Mouse (Mus musculus): ENCODE data around the gene Olfr1380. TPM values are rescaled to one million over a fixed set of nuclear protein-coding genes. Genes with fewer than 3 reads are reported as not detected.
"Not testable (repeated sequence)": the region's sequence is repeated elsewhere in the genome, so short reads cannot be mapped to it uniquely, and the experiment has no call there.

The Olfr1380 gene
- not detected in 2 replicates for polyA plus RNA-seq (2014; fragmentation: Nextera tagmentation; extraction: Ambion mirVana)

DNA sequence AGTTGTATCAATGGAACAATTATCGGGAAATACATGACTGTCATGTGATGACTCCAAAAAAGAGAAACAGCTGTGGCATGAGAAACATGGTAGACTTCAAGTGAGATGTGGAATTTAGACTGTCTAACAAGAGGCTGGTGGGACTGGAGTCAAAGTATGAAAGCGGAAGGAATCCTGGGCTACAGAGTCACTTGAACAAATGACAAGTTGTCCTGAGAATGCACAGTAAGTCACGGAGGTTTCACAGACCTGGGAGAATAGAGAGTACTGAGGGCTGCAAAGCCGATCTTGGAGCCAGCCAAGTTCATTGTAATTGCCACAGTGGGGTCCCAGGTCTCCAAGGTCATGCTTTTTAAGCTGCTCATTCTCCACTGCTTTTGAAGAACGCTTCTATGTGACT, at the start of gene Olfr1380:
Gene Olfr1380 (plus strand): TSS at position 301 of the 400 bp plus-strand sequence.
- not testable (repeated sequence) for ATAC-seq (ENCODE audit: low FRiP score); H3K9ac ChIP-seq
- WGBS = 52% methylated on average over 5 of the region's 5 CpGs

DNA sequence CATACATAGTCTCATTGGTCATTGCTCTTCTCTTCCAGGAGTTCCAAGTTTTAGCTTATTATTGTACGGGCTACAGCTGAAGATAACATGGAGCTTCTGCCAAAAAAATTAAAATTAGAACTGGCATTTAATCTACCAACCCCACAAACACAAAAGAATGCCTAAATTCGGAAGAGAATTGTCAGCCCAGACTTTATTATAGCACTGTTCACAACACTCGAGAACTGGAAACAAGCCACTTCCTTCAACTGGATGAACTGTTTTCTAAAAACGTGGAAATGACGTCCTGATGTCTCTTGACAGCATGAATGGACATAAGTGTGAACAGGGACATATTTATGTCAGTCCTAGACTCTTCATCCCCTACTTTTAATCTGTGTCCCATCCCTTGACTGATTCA, 38.6 kb upstream of the Olfr1380 start:
- Histone ChIP-seq H3K27ac (no peak overlapping the region), H3K4me2 (replicated peaks) (no peak overlapping the region), H3K9me3 (ENCODE audit: control insufficient read depth, low read length) (no peaks in the 10 kb centered on the region), H3K4me1 (replicated peaks; ENCODE audit: control insufficient read depth, insufficient read depth, low read length) (no peaks in the 10 kb centered on the region), H3K9ac (no peak overlapping the region), H3K4me3 (replicated peaks; ENCODE audit: low read length) (no peak overlapping the region), H3K27me3 (ENCODE audit: control insufficient read depth, insufficient read depth, low read length) (no peaks in the 10 kb centered on the region), H3K36me3 (replicated peaks; ENCODE audit: control insufficient read depth, insufficient read depth) (no peaks in the 10 kb centered on the region)
- no peak for ATAC-seq (ENCODE audit: low FRiP score)
- WGBS = 88% methylated on average over 5 of the region's 5 CpGs
- DNase-seq (ENCODE audit: low spot score) = no peak

More for the DNA sequence above, at the start of gene Olfr1380:
- not testable (repeated sequence) for H3K27ac ChIP-seq; H3K27me3 ChIP-seq (ENCODE audit: control insufficient read depth, insufficient read depth, low read length); H3K9me3 ChIP-seq (ENCODE audit: control insufficient read depth, low read length); H3K4me2 ChIP-seq (replicated peaks); DNase-seq (ENCODE audit: low spot score); H3K4me3 ChIP-seq (replicated peaks; ENCODE audit: low read length); H3K4me1 ChIP-seq (replicated peaks; ENCODE audit: control insufficient read depth, insufficient read depth, low read length); H3K36me3 ChIP-seq (replicated peaks; ENCODE audit: control insufficient read depth, insufficient read depth)

DNA sequence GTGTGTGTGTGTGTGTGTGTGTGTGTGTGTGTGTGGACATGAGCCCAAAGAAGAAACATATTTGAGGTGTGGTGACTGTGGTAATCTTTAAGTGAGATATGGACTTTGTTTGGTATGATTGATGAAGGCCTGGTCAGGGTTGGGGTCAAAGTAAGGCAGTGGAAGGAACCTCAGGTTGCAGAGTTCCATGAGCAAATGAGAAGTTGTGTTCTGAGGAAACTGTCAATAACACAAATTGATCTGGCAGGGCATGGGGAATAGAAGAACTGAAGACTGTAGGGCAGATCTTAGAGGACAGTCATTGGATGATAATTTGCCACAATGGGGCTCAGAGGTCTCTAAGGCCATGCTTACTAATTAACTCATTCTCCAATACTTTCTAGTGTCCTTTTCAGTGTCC, 37.3 kb upstream of the Olfr1380 start, which contains the start of gene Olfr1383:
Gene Olfr1383 (plus strand): TSS at position 301 of the 400 bp plus-strand sequence.
- Histone ChIP-seq H3K27me3 (ENCODE audit: control insufficient read depth, insufficient read depth, low read length) (no peaks in the 10 kb centered on the region), H3K9ac (no peak within 1 kb of the TSS), H3K4me2 (replicated peaks) (no peak within 1 kb of the TSS), H3K4me1 (replicated peaks; ENCODE audit: control insufficient read depth, insufficient read depth, low read length) (no peaks in the 10 kb centered on the region), H3K36me3 (replicated peaks; ENCODE audit: control insufficient read depth, insufficient read depth) (no peaks in the 10 kb centered on the region), H3K27ac (no peak within 1 kb of the TSS), H3K9me3 (ENCODE audit: control insufficient read depth, low read length) (no peaks in the 10 kb centered on the region), H3K4me3 (replicated peaks; ENCODE audit: low read length) (no peak within 1 kb of the TSS)
- ATAC-seq (ENCODE audit: low FRiP score) = no peak
- DNase-seq (ENCODE audit: low spot score) = no peak

DNA sequence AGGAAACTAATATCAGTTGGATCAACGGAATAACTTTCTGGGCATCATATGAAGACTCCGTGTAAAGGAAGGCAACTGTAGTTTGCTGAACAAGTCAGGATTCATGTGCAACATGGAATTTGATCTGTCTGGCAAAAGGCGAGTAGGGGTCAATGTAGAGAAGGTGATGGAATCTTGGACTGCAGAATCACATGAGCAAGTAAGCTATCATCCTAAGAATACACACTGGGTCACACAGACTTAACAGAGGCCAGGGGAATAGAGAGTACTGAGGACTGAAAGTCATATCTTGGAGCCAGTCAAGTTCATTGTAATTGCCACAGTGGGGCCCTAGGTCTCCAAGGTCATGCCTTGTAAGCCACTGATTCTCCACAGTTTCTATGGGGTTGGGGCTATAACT, 28.7 kb upstream of the Olfr1380 start, which contains the start of gene Olfr1382:
Gene Olfr1382 (plus strand): TSS at position 301 of the 400 bp plus-strand sequence.
- WGBS = 82% methylated on average over 3 of the region's 3 CpGs
- no peaks in the 10 kb centered on the region for H3K9me3 ChIP-seq (ENCODE audit: control insufficient read depth, low read length)
- H3K27ac ChIP-seq = no peak within 1 kb of the TSS
- H3K4me3 ChIP-seq (replicated peaks; ENCODE audit: low read length) = no peak within 1 kb of the TSS
- H3K4me1 ChIP-seq (replicated peaks; ENCODE audit: control insufficient read depth, insufficient read depth, low read length) = no peaks in the 10 kb centered on the region
- H3K27me3 ChIP-seq (ENCODE audit: control insufficient read depth, insufficient read depth, low read length) = no peaks in the 10 kb centered on the region
- ATAC-seq (ENCODE audit: low FRiP score) (no peak), DNase-seq (ENCODE audit: low spot score) (no peak)
- H3K36me3 ChIP-seq (replicated peaks; ENCODE audit: control insufficient read depth, insufficient read depth) = no peaks in the 10 kb centered on the region
- H3K9ac ChIP-seq = no peak within 1 kb of the TSS
- no peak within 1 kb of the TSS for H3K4me2 ChIP-seq (replicated peaks)

DNA sequence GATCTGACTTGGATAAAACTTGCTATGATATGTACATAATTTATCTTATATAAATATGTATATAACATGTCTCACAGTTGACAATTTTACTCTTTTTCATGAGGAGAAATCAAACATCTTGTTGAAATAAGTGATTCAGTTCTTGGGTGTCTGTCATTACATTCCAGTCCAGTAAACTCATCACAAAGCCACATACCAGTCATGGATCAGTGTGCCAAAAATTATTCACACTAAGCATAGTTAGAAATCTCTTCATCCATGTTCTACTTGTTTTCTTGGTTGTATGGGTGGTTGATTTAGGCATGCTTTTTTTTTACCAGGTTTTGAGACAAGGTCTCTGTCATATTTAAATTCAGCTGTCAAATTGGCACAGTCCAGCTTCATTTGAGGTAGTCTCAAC, 23.9 kb upstream of the Olfr1380 start:
- ATAC-seq (ENCODE audit: low FRiP score) = no peak
- H3K9ac ChIP-seq = no peak overlapping the region
- no peak overlapping the region for H3K4me2 ChIP-seq (replicated peaks)
- H3K4me1 ChIP-seq (replicated peaks; ENCODE audit: control insufficient read depth, insufficient read depth, low read length) = no peaks in the 10 kb centered on the region
- no peaks in the 10 kb centered on the region for H3K9me3 ChIP-seq (ENCODE audit: control insufficient read depth, low read length)
- no peak overlapping the region for H3K4me3 ChIP-seq (replicated peaks; ENCODE audit: low read length)
- H3K36me3 ChIP-seq (replicated peaks; ENCODE audit: control insufficient read depth, insufficient read depth) = no peaks in the 10 kb centered on the region
- no peak for DNase-seq (ENCODE audit: low spot score)
- H3K27ac ChIP-seq = no peak overlapping the region
- no peaks in the 10 kb centered on the region for H3K27me3 ChIP-seq (ENCODE audit: control insufficient read depth, insufficient read depth, low read length)

DNA sequence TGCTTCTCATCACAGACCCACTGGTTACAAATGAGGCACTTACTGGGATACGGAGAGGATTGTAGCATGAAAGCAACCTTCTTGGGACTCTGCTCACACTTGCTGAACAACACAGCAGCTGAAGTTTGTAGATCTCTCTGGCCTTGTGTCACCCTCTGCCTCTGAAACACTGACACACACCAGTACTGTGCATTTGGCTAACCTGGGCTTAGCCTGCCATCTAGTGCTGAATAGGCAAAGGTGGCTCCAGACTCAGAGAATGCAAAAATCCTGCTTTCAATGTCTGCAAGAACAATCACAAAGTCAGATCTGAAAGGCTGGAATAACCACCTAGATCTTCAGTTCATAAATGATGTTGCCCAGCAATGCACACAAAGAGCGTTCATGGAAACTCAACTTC, 20.0 kb upstream of the Olfr1380 start:
- H3K9ac ChIP-seq; H3K27me3 ChIP-seq (ENCODE audit: control insufficient read depth, insufficient read depth, low read length); H3K9me3 ChIP-seq (ENCODE audit: control insufficient read depth, low read length); H3K4me2 ChIP-seq (replicated peaks); H3K27ac ChIP-seq; H3K36me3 ChIP-seq (replicated peaks; ENCODE audit: control insufficient read depth, insufficient read depth); H3K4me3 ChIP-seq (replicated peaks; ENCODE audit: low read length); H3K4me1 ChIP-seq (replicated peaks; ENCODE audit: control insufficient read depth, insufficient read depth, low read length): not testable (repeated sequence)
- peak; percentile 74; the same call in 1 of the 2 replicates for ATAC-seq (ENCODE audit: low FRiP score)
- DNase-seq (ENCODE audit: low spot score) = peak; percentile 32
- 89% methylated on average over 2 of the region's 2 CpGs for WGBS

DNA sequence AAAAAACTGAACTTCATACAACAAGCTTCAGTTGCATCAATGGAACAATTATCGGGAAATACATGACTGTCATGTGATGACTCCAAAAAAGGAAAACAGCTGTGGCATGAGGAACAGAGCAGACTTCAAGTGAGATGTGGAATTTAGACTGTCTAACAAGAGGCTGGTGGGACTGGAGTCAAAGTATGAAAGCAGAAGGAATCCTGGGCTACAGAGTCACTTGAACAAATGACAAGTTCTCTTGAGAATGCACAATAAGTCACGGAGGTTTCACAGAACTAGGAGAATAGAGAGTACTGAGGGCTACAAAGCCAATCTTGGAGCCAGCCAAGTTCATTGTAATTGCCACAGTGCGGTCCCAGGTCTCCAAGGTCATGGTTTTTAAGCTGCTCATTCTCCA, 13.5 kb upstream of the Olfr1380 start, which contains the start of gene Olfr1381:
Gene Olfr1381 (plus strand): TSS at position 301 of the 400 bp plus-strand sequence.
- not testable (repeated sequence) for H3K4me2 ChIP-seq (replicated peaks); ATAC-seq (ENCODE audit: low FRiP score); H3K4me3 ChIP-seq (replicated peaks; ENCODE audit: low read length); H3K9me3 ChIP-seq (ENCODE audit: control insufficient read depth, low read length); H3K36me3 ChIP-seq (replicated peaks; ENCODE audit: control insufficient read depth, insufficient read depth); H3K27ac ChIP-seq; H3K9ac ChIP-seq; H3K27me3 ChIP-seq (ENCODE audit: control insufficient read depth, insufficient read depth, low read length); H3K4me1 ChIP-seq (replicated peaks; ENCODE audit: control insufficient read depth, insufficient read depth, low read length); DNase-seq (ENCODE audit: low spot score)
- 48% methylated on average over 3 of the region's 3 CpGs for WGBS

DNA sequence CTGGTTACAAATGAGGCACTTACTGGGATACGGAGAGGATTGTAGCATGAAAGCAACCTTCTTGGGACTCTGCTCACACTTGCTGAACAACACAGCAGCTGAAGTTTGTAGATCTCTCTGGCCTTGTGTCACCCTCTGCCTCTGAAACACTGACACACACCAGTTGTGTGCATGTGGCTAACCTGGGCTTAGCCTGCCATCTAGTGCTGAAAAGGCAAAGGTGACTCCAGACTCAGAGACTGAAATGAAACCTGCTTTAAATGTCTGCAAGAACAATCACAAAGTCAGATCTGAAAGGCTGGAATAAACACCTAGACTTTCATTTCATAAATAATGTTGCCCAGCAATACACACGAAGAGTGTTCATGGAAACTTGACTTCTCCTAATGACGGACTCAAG, 2.6 kb upstream of the Olfr1380 start:
- not testable (repeated sequence) for H3K9me3 ChIP-seq (ENCODE audit: control insufficient read depth, low read length); H3K9ac ChIP-seq; H3K27me3 ChIP-seq (ENCODE audit: control insufficient read depth, insufficient read depth, low read length); DNase-seq (ENCODE audit: low spot score); ATAC-seq (ENCODE audit: low FRiP score); H3K4me3 ChIP-seq (replicated peaks; ENCODE audit: low read length); H3K4me1 ChIP-seq (replicated peaks; ENCODE audit: control insufficient read depth, insufficient read depth, low read length); H3K36me3 ChIP-seq (replicated peaks; ENCODE audit: control insufficient read depth, insufficient read depth); H3K27ac ChIP-seq; H3K4me2 ChIP-seq (replicated peaks)
- 78% methylated on average over 3 of the region's 3 CpGs for WGBS

DNA sequence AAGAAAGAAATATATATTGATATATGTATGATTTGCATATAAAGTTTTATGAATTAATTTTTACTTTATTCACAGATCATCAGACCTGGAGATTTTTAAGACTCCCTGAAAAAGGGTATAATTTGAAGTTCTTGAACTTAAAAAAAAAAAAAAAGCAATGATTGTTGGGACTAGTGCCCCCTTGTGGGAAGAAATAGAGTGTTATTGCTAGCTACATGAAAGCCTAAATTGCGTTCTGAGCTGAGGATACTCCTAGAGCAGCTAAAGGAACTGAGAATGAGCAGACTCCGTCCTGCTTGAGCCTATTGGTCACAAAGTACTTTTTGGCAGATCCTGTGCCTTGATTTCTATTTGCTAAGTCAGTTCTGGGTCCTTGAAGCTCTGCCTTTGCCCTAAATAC, 18.4 kb downstream of the Olfr1380 start:
- H3K27ac ChIP-seq; H3K9ac ChIP-seq; H3K4me2 ChIP-seq (replicated peaks); H3K9me3 ChIP-seq (ENCODE audit: control insufficient read depth, low read length); H3K27me3 ChIP-seq (ENCODE audit: control insufficient read depth, insufficient read depth, low read length); H3K4me3 ChIP-seq (replicated peaks; ENCODE audit: low read length); ATAC-seq (ENCODE audit: low FRiP score); H3K36me3 ChIP-seq (replicated peaks; ENCODE audit: control insufficient read depth, insufficient read depth); H3K4me1 ChIP-seq (replicated peaks; ENCODE audit: control insufficient read depth, insufficient read depth, low read length); DNase-seq (ENCODE audit: low spot score): not testable (repeated sequence)
- WGBS = 45% methylated on average over 2 of the region's 2 CpGs

DNA sequence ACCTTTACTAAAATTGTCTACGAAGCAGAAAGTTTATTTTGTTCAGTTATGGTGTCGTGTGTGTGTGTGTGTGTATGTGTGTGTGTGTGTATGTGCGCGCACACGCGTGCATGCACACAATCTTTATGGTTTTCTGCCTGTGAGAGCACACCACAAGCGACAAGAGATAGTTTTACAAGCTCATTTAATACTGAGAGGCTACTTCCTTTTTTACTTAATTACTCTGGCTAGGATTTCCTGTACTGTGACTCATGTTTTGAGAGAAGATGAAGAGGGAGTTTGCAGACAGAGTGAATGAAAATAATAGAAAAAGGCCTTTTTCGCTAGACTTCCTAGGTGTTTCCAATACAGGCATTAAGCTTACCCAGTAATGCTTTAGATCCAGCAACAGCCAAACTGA, 23.8 kb downstream of the Olfr1380 start:
- not testable (repeated sequence) for ATAC-seq (ENCODE audit: low FRiP score); H3K9ac ChIP-seq; H3K27ac ChIP-seq; H3K36me3 ChIP-seq (replicated peaks; ENCODE audit: control insufficient read depth, insufficient read depth); H3K4me2 ChIP-seq (replicated peaks); H3K27me3 ChIP-seq (ENCODE audit: control insufficient read depth, insufficient read depth, low read length); H3K4me1 ChIP-seq (replicated peaks; ENCODE audit: control insufficient read depth, insufficient read depth, low read length); H3K9me3 ChIP-seq (ENCODE audit: control insufficient read depth, low read length); DNase-seq (ENCODE audit: low spot score); H3K4me3 ChIP-seq (replicated peaks; ENCODE audit: low read length)
- 88% methylated on average over 8 of the region's 8 CpGs for WGBS

Data from hindbrain, embryonic 14.5 days (tissue).